8 mouse cellular contexts compared by ENCODE assay signal in genomic region chrX:133898014-133898542, GRCm38 (mm10). TPM values are rescaled to one million over a fixed set of nuclear protein-coding genes. Genes with fewer than 3 reads are reported as not detected.
DNase-seq lines count a peak whose midpoint lies in the region; ATAC-seq lines count a peak whose summit lies in the region.

Gene Tspan6, minus strand, starts transcription at chrX:133898429.

- intact Hi-C loops in left cerebral cortex, postnatal 25 days (cut with DNase I) = loop anchor here (10.0 kb wide), 1 partner anchor 113 kb away; no protein-coding TSS in a partner anchor

- no peak within 1 kb of the TSS for H3K27ac ChIP-seq in intestine, embryonic 16.5 days (ENCODE audit: low read length)
- peak within 1 kb of the TSS; percentile 90 for H3K27ac ChIP-seq in midbrain, embryonic 10.5 days (replicated peaks)

- H3K9me3 ChIP-seq in intestine, embryonic 16.5 days (ENCODE audit: control insufficient read depth, low read length) = no peaks in the 10 kb centered on the region
- no peaks in the 10 kb centered on the region for H3K9me3 ChIP-seq in midbrain, embryonic 10.5 days (replicated peaks)

- peak within 1 kb of the TSS; percentile 73 for H3K9ac ChIP-seq in intestine, embryonic 16.5 days (ENCODE audit: low read depth, low read length)

- no peaks in the 10 kb centered on the region for H3K36me3 ChIP-seq in intestine, embryonic 16.5 days (ENCODE audit: control insufficient read depth, insufficient read depth, low read length)
- peaks cover 31% of the 10 kb centered on the region for H3K36me3 ChIP-seq in midbrain, embryonic 10.5 days

- H3K27me3 ChIP-seq in intestine, embryonic 16.5 days (replicated peaks; ENCODE audit: control insufficient read depth, insufficient read depth, low read length) = no peaks in the 10 kb centered on the region
- H3K27me3 ChIP-seq in midbrain, embryonic 10.5 days (ENCODE audit: low read depth, poor library complexity, severe bottlenecking) = peaks cover 14% of the 10 kb centered on the region; the same call in 1 of the 2 replicates

- 23% methylated on average over 33 of the region's 33 CpGs for WGBS in intestine, embryonic 16.5 days
- 22% methylated on average over 33 of the region's 33 CpGs for WGBS in midbrain, embryonic 10.5 days

- H3K4me1 ChIP-seq in intestine, embryonic 16.5 days (ENCODE audit: control insufficient read depth, insufficient read depth, low read length) = no peaks in the 10 kb centered on the region
- H3K4me1 ChIP-seq in midbrain, embryonic 10.5 days = peaks cover 3% of the 10 kb centered on the region; the same call in 1 of the 2 replicates

- peak; percentile 98 for ATAC-seq in intestine, embryonic 16.5 days

- H3K4me2 ChIP-seq in intestine, embryonic 16.5 days (ENCODE audit: low read depth, low read length) = peak within 1 kb of the TSS; percentile 60

- peak within 1 kb of the TSS; percentile 60 for H3K4me3 ChIP-seq in intestine, embryonic 16.5 days (ENCODE audit: low read length)
- peak within 1 kb of the TSS; percentile 65 for H3K4me3 ChIP-seq in midbrain, embryonic 10.5 days

- DNase-seq in adrenal gland, adult 2 months = peak; percentile 83
- peak; percentile 70 for DNase-seq in embryo, embryonic 11.5 days (ENCODE audit: low read depth, low spot score)
- DNase-seq in gonadal fat pad, adult 2 months (ENCODE audit: low read depth) = no peak
- peak; percentile 78 to 87 for DNase-seq in left cerebral cortex, postnatal 25 days (ENCODE audit: low spot score in 2 of 2)
- DNase-seq in midbrain, embryonic 10.5 days (ENCODE audit: low spot score) = peak; percentile 81
- DNase-seq in skeletal muscle tissue, adult 2 months (ENCODE audit: low read depth, low spot score) = peak; percentile 61
- DNase-seq in MN1 (ENCODE audit: low spot score) = no peak

RNA-seq across cellular contexts. Expression of gene Tspan6, which starts in this region (rescaled TPM):
- total RNA-seq in adrenal gland, adult 2 months (2021) = 10 to 100 TPM; 27.7 to 33.6 TPM
- polyA plus RNA-seq in adrenal gland, adult 2 months (2012; rRNA removed) = 2.4 and 3.3 TPM in 2 replicates
- polyA plus RNA-seq in gonadal fat pad, adult 2 months (2012; rRNA removed) = 12.2 and 19.2 TPM in 2 replicates
- 72.6 and 79.9 TPM in 2 replicates for polyA plus RNA-seq in intestine, embryonic 16.5 days (2015; fragmentation: Nextera tagmentation; extraction: Ambion mirVana)
- total RNA-seq in left cerebral cortex, postnatal 25 days (2021) = 10 to 100 TPM; 17.1 TPM
- polyA plus RNA-seq in midbrain, embryonic 10.5 days (2016; fragmentation: Nextera tagmentation; extraction: Ambion mirVana) = 220 and 240 TPM in 2 replicates

Comparison
In these comparisons a context has a peak if more than half of its experiments do, and no peak if none do; other contexts are left out.
1. DNase-seq: peak in adrenal gland, adult 2 months (single experiment), embryo, embryonic 11.5 days (single experiment), left cerebral cortex, postnatal 25 days (2 of 2), midbrain, embryonic 10.5 days (single experiment) and skeletal muscle tissue, adult 2 months (single experiment); none in gonadal fat pad, adult 2 months (single experiment) and MN1 (single experiment).